Mouse (Mus musculus) liver, embryonic 11.5 days (tissue): ENCODE data around the gene Hoxc10. TPM values are rescaled to one million over a fixed set of nuclear protein-coding genes. Genes with fewer than 3 reads are reported as not detected.

Experiments used
- ATAC-seq: fragments of 200-750 bp; cut with Nextera tagmentation; replicated peaks from 2 replicates; pipeline ENCODE4 v1.8.0; 2017; ENCODE audit warnings: moderate number of reproducible peaks, mild to moderate bottlenecking, moderate TSS enrichment, moderate library complexity; ENCODE audit not compliant: low FRiP score
- DNase-seq: peaks from one replicate; pipeline ENCODE4 v3.0.0-alpha.2; 2017; ENCODE audit warnings: low spot score
- H3K27ac ChIP-seq: fragments of 300-500 bp; sonication (generic); 2 replicates; pipeline ENCODE4 v1.5.1; 2014; ENCODE audit warnings: mild to moderate bottlenecking, low read depth, low read length, control low read depth
- H3K27me3 ChIP-seq: fragments of 300-500 bp; sonication (generic); replicated peaks from 2 replicates; pipeline ENCODE4 v1.6.1; 2014; ENCODE audit warnings: low read length, mixed read lengths; ENCODE audit not compliant: control insufficient read depth, insufficient read depth
- H3K36me3 ChIP-seq: fragments of 300-500 bp; sonication (generic); 2 replicates; pipeline ENCODE4 v1.6.1; 2014; ENCODE audit warnings: mild to moderate bottlenecking, low read length, moderate library complexity, mixed read lengths; ENCODE audit not compliant: control insufficient read depth, insufficient read depth
- H3K4me1 ChIP-seq: fragments of 300-500 bp; sonication (generic); replicated peaks from 2 replicates; pipeline ENCODE4 v1.6.1; 2014; ENCODE audit warnings: low read length, mixed read lengths; ENCODE audit not compliant: control insufficient read depth, insufficient read depth
- H3K4me2 ChIP-seq: fragments of 300-500 bp; sonication (generic); 2 replicates; pipeline ENCODE4 v1.6.1; 2014; ENCODE audit warnings: mild to moderate bottlenecking, control low read depth, moderate library complexity
- H3K4me3 ChIP-seq: fragments of 300-500 bp; sonication (generic); 2 replicates; pipeline ENCODE4 v1.5.1; 2014; ENCODE audit warnings: low read depth, low read length, control low read depth
- H3K9ac ChIP-seq: fragments of 300-500 bp; sonication (generic); 2 replicates; pipeline ENCODE4 v1.6.1; 2014; ENCODE audit warnings: low read depth, low read length, control low read depth
- H3K9me3 ChIP-seq: fragments of 300-500 bp; sonication (generic); 2 replicates; pipeline ENCODE4 v1.6.1; 2016; ENCODE audit warnings: low read length, inconsistent platforms, mixed read lengths; ENCODE audit not compliant: control insufficient read depth
- WGBS: fragments of 180-500 bp; shearing (Covaris S2); extraction: QIAGEN DNeasy Blood & Tissue Kit; methylation state at CpG from one replicate; pipeline ENCODE4 v1.1.7; 2014; 5-methylcytosine and 5-hydroxymethylcytosine counted together
- polyA plus RNA-seq: library from polyadenylated mRNA; unstranded; fragments of >200 nt; fragmentation: Nextera tagmentation; extraction: Ambion mirVana; gene quantifications from 2 replicates; pipeline ENCODE4 v1.2.1, GENCODE M21; 2014

Gene Hoxc10
- polyA plus RNA-seq, 1 experiment from 2014 or later: 0.43 TPM

DNA sequence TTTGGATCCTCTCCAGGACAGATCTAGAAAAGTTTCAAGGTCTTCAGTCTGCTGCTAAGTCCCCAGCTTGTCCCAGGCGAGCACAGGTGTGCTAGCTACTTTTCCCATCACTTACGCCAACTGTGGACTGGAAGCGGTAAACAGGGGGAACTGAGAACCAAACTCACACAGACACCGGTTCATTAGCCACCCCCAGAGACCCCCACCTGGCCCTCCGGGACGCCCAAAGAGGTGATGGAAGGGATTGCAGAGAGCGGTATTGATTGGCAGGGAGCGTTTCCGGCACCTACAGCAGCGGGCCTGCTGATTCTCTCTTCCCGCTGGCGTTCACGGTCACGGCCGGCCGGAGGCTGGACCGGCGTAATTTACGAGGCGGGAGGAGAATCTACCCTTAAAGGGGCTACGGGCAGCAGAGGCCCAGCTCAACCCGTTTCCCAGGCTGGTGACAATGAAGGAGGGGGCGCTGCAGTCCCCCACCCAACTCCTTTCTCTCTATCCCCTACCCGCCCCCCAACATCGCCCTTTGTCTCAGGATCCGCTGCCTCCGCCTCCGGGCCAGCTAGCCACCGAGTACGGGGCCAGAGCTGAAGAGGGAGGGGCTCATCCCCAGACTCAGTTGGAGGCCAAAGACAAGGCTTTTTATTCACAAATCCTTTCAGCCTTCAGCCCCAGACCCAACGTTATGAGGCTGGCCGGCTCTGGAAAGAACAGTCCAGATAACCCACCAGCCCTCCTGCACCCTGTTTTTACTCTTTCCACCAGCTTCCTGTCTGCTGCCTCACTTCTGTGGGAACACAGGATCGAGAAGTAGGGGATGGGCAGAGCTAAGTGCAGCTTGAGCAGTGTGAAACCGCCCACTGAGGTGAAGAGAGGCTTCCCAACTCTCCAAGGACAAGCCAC is 27.1 kb upstream of the Hoxc10 start:
- H3K4me2 ChIP-seq: no peak overlapping the region
- no peaks in the 10 kb centered on the region for H3K9me3 ChIP-seq
- H3K4me3 ChIP-seq: no peak overlapping the region
- no peak for DNase-seq
- no peaks in the 10 kb centered on the region for H3K36me3 ChIP-seq
- peaks cover 98% of the 10 kb centered on the region for H3K27me3 ChIP-seq
- 3% methylated on average over 33 of the region's 34 CpGs for WGBS
- H3K27ac ChIP-seq: no peak overlapping the region
- no peaks in the 10 kb centered on the region for H3K4me1 ChIP-seq
- ATAC-seq: no peak
- no peak overlapping the region for H3K9ac ChIP-seq

- no peak for ATAC-seq
- Histone ChIP-seq H3K27ac (no peak overlapping the region), H3K4me2 (no peak overlapping the region), H3K4me3 (no peak overlapping the region), H3K27me3 (peaks cover 98% of the 10 kb centered on the region), H3K36me3 (no peaks in the 10 kb centered on the region), H3K9ac (no peak overlapping the region), H3K9me3 (no peaks in the 10 kb centered on the region), H3K4me1 (no peaks in the 10 kb centered on the region)
- DNase-seq: no peak
- 2% methylated on average over 52 of the region's 53 CpGs for WGBS
Measured at GRCm38 (mm10) chr15:102942739-102943467, 23.7 kb upstream of the Hoxc10 start.

- H3K4me1 ChIP-seq: no peaks in the 10 kb centered on the region
- H3K27me3 ChIP-seq: peaks cover 98% of the 10 kb centered on the region
- ATAC-seq: no peak
- H3K9me3 ChIP-seq: no peaks in the 10 kb centered on the region
- no peaks in the 10 kb centered on the region for H3K36me3 ChIP-seq
- WGBS: 7% methylated on average over 5 of the region's 5 CpGs
- H3K9ac ChIP-seq: no peak overlapping the region
- DNase-seq: no peak
- no peak overlapping the region for H3K4me2 ChIP-seq
- H3K4me3 ChIP-seq: no peak overlapping the region
- H3K27ac ChIP-seq: no peak overlapping the region
Measured at GRCm38 (mm10) chr15:102943468-102943813, 23.2 kb upstream of the Hoxc10 start.

GRCm38 (mm10) chr15:102945185-102946077 is 21.2 kb upstream of the Hoxc10 start:
- 15% methylated on average over 22 of the region's 22 CpGs for WGBS
- Histone ChIP-seq H3K4me3 (no peak overlapping the region), H3K9me3 (no peaks in the 10 kb centered on the region), H3K27me3 (peaks cover 98% of the 10 kb centered on the region), H3K27ac (no peak overlapping the region), H3K4me1 (no peaks in the 10 kb centered on the region), H3K36me3 (no peaks in the 10 kb centered on the region), H3K4me2 (no peak overlapping the region), H3K9ac (no peak overlapping the region)
- no peak for DNase-seq
- ATAC-seq: no peak

DNA sequence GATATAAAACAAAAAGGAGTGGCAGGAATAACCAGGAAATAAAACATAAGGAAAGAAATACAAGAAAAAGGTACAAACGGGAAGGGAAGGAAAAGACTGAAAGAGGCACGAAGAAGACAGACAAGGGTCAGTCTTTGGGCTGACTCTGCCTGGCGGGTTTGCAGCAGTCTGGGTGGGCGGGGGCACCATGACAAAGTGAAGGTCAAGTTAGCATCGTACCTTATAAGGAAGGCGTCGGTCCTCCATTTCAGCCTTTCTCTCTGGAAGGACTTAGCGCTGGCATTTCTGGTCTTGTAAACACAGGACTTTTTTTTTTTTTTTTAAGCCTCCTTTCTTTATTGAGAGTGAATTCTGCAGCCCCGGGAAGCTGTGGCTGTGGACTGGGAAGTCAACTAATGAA is 19.3 kb upstream of the Hoxc10 start:
- no peaks in the 10 kb centered on the region for H3K36me3 ChIP-seq
- H3K4me2 ChIP-seq: no peak overlapping the region
- WGBS: 2% methylated on average over 9 of the region's 9 CpGs
- DNase-seq (no peak), ATAC-seq (no peak)
- no peak overlapping the region for H3K4me3 ChIP-seq
- H3K9ac ChIP-seq: no peak overlapping the region
- H3K4me1 ChIP-seq: no peaks in the 10 kb centered on the region
- H3K27ac ChIP-seq: no peak overlapping the region
- peaks cover 98% of the 10 kb centered on the region for H3K27me3 ChIP-seq
- H3K9me3 ChIP-seq: no peaks in the 10 kb centered on the region

GRCm38 (mm10) chr15:102948842-102949241 is 17.8 kb upstream of the Hoxc10 start:
- Histone ChIP-seq H3K4me2 (no peak overlapping the region), H3K27me3 (peaks cover 98% of the 10 kb centered on the region), H3K9me3 (no peaks in the 10 kb centered on the region), H3K27ac (no peak overlapping the region), H3K9ac (no peak overlapping the region), H3K36me3 (no peaks in the 10 kb centered on the region), H3K4me3 (no peak overlapping the region), H3K4me1 (no peaks in the 10 kb centered on the region)
- ATAC-seq (no peak), DNase-seq (no peak)
- 19% methylated on average over 2 of the region's 2 CpGs for WGBS

- DNase-seq (no peak), ATAC-seq (no peak)
- Histone ChIP-seq H3K36me3 (no peaks in the 10 kb centered on the region), H3K27ac (no peak overlapping the region), H3K27me3 (peaks cover 100% of the 10 kb centered on the region), H3K4me2 (no peak overlapping the region), H3K9me3 (no peaks in the 10 kb centered on the region), H3K4me1 (no peaks in the 10 kb centered on the region), H3K9ac (no peak overlapping the region), H3K4me3 (no peak overlapping the region)
- WGBS: 4% methylated on average over 20 of the region's 20 CpGs
Measured at GRCm38 (mm10) chr15:102949696-102950095, 16.9 kb upstream of the Hoxc10 start.

DNA sequence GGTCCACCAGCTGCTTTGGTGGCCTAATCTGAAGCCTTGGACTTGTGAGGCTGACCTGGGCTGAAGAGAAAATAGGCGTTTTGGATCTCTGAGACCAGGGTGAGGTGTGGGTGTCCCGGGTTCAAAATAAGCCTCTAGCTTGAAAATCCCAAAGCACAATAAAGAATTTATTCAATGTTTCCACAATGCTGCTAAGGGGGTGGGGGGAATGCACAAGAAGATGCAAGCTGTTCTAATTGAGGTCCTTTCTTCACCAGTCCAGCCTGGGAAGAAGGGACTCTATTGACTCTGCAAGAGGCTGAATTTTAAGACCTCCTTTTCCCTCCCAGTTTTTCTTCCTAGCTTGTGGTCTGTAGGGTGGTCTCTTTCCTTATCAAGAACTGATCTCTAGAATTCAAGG is 15.7 kb upstream of the Hoxc10 start:
- no peaks in the 10 kb centered on the region for H3K4me1 ChIP-seq
- no peak for ATAC-seq
- H3K36me3 ChIP-seq: no peaks in the 10 kb centered on the region
- no peak overlapping the region for H3K4me2 ChIP-seq
- DNase-seq: no peak
- H3K27me3 ChIP-seq: peaks cover 100% of the 10 kb centered on the region
- no peak overlapping the region for H3K9ac ChIP-seq
- H3K27ac ChIP-seq: no peak overlapping the region
- no peaks in the 10 kb centered on the region for H3K9me3 ChIP-seq
- WGBS: 15% methylated on average over 2 of the region's 2 CpGs
- H3K4me3 ChIP-seq: no peak overlapping the region
